8 mouse cellular contexts compared by ENCODE assay signal in the genomic region with DNA sequence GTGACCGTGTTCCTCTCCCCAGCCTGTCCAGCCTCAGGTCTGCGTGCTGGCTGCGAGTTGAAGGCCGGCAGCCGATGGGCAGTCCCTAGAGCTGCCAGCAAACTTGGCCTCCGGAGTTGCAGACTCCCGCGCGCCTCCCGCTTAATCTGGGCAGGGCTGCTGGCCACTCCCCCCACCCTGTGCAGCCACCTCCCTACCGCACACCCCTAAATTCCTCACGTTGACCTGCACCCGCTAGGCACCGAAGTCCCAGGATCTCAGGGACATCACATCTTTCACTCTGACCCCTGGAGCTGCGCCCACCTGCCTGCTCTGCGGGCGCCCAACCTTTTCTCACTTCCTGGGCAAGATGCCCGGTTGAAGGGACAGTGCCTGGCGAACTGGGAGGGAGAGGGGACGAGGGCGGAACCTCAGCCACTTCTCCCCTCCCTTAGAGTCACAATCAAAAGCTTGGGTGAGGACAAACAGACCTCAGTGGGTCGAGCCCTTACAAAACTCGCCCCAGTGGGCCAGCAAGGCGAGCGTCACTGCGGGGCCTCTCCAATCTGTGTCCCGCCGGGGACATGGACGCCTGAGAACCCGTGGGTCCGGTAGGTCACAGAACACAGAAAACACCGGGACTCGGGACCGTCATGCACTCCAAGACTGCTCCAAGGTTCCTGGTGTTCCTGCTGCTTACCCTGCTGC. TPM values are rescaled to one million over a fixed set of nuclear protein-coding genes. Genes with fewer than 3 reads are reported as not detected.
DNase-seq lines count a peak whose midpoint lies in the region; ATAC-seq and TF ChIP-seq lines count a peak whose summit lies in the region.

A gene (minus strand): TSS at position 137 of the 687 bp plus-strand sequence.
A gene (plus strand): TSS at position 209 of the 687 bp plus-strand sequence.

- H3K4me1 ChIP-seq in forebrain, embryonic 11.5 days (replicated peaks; ENCODE audit: control insufficient read depth, insufficient read depth, low read length) = no peaks in the 10 kb centered on the region; the same call in 1 of the 2 replicates
- H3K4me1 ChIP-seq in midbrain, embryonic 11.5 days (ENCODE audit: control insufficient read depth, insufficient read depth, low read length) = peaks cover 6% of the 10 kb centered on the region; the same call in 1 of the 2 replicates

- peak within 1 kb of the TSS; percentile 15 for H3ac ChIP-seq in C2C12 (ENCODE audit: control insufficient read depth, insufficient read length, low read depth)

- H3K27ac ChIP-seq in forebrain, embryonic 11.5 days (ENCODE audit: low read depth, low read length) = no peak within 1 kb of the TSS
- no peak within 1 kb of the TSS for H3K27ac ChIP-seq in midbrain, embryonic 11.5 days (ENCODE audit: low read depth, low read length)

- H3K9ac ChIP-seq in forebrain, embryonic 11.5 days (ENCODE audit: low read length) = peak within 1 kb of the TSS; percentile 48
- peak within 1 kb of the TSS; percentile 27 for H3K9ac ChIP-seq in midbrain, embryonic 11.5 days (ENCODE audit: low read length)

- TF ChIP-seq CTCF in C2C12 (IDR thresholded peaks at IDR 0.05; ENCODE audit: control insufficient read depth, insufficient read depth, insufficient read length) = no peak

- H3K79me3 ChIP-seq in C2C12 (ENCODE audit: low read depth) = no peaks in the 10 kb centered on the region

- H3K27me3 ChIP-seq in C2C12 (ENCODE audit: control insufficient read depth, insufficient read depth, insufficient read length) = no peaks in the 10 kb centered on the region
- H3K27me3 ChIP-seq in forebrain, embryonic 11.5 days (ENCODE audit: control insufficient read depth, insufficient read depth, low read length) = 0 out of 2 replicates have a peak, but pooled peaks cover 2% of the 10 kb centered on the region
- peaks cover 5% of the 10 kb centered on the region for H3K27me3 ChIP-seq in midbrain, embryonic 11.5 days (ENCODE audit: control insufficient read depth, insufficient read depth, low read length)

- no peaks in the 10 kb centered on the region for H3K9me3 ChIP-seq in forebrain, embryonic 11.5 days (ENCODE audit: control insufficient read depth, low read length)
- no peaks in the 10 kb centered on the region for H3K9me3 ChIP-seq in midbrain, embryonic 11.5 days (ENCODE audit: control insufficient read depth, low read length)

- H3K79me2 ChIP-seq in C2C12 (ENCODE audit: control insufficient read depth, insufficient read depth) = no peaks in the 10 kb centered on the region

- peak; percentile 8 to 10 for DNase-seq in adrenal gland, postnatal 4 days (ENCODE audit: low spot score in 2 of 2)
- DNase-seq in forebrain, embryonic 11.5 days (ENCODE audit: low spot score) = peak; percentile 53
- DNase-seq in heart, postnatal 14 days = peak; percentile 69 to 74
- peak; percentile 83 to 92 for DNase-seq in kidney, postnatal 25 days
- peak; percentile 85 for DNase-seq in midbrain, embryonic 11.5 days (ENCODE audit: low spot score, missing footprints)
- peak; percentile 61 for DNase-seq in testis, postnatal 14 days (ENCODE audit: low spot score)
- no peak for DNase-seq in layer of hippocampus, adult 9-10 months (ENCODE audit: low spot score)

- intact Hi-C loops in heart, postnatal 14 days (cut with DNase I) = no loop called here

- whole genome bisulfite sequencing in forebrain, embryonic 11.5 days = 3% methylated on average over 33 of the region's 34 CpGs
- 6% methylated on average over 34 of the region's 34 CpGs for WGBS in midbrain, embryonic 11.5 days

- H3K4me2 ChIP-seq in forebrain, embryonic 11.5 days (ENCODE audit: low read depth, low read length, severe bottlenecking) = peak within 1 kb of the TSS; percentile 63
- peak within 1 kb of the TSS; percentile 57 for H3K4me2 ChIP-seq in midbrain, embryonic 11.5 days

- H3K4me3 ChIP-seq in C2C12 (ENCODE audit: insufficient read depth, poor library complexity, severe bottlenecking) = no peak within 1 kb of the TSS
- peak within 1 kb of the TSS; percentile 29 for H3K4me3 ChIP-seq in forebrain, embryonic 11.5 days (ENCODE audit: low read depth, low read length)
- peak within 1 kb of the TSS; percentile 28 for H3K4me3 ChIP-seq in midbrain, embryonic 11.5 days (ENCODE audit: low read depth, low read length)

- ATAC-seq in forebrain, embryonic 11.5 days (replicated peaks; ENCODE audit: low FRiP score) = 0 out of 2 replicates have a peak, but pooled peaks have one; percentile 53
- peak; percentile 71 for ATAC-seq in midbrain, embryonic 11.5 days (ENCODE audit: low FRiP score)

- no peaks in the 10 kb centered on the region for H3K36me3 ChIP-seq in C2C12 (ENCODE audit: control insufficient read depth, insufficient read depth)
- no peaks in the 10 kb centered on the region for H3K36me3 ChIP-seq in forebrain, embryonic 11.5 days (ENCODE audit: control insufficient read depth, insufficient read depth, low read length)
- H3K36me3 ChIP-seq in midbrain, embryonic 11.5 days (ENCODE audit: control insufficient read depth, insufficient read depth, low read length) = no peaks in the 10 kb centered on the region

TF ChIP-seq in C2C12, 6 proteins besides CTCF, POLR2A, EP300 and RAD21:
- no peak for TF ChIP-seq CEBPB (IDR thresholded peaks at IDR 0.05; ENCODE audit: low read depth)
- TF ChIP-seq MAX (IDR thresholded peaks at IDR 0.05) = no peak
- no peak for TF ChIP-seq MYOG (IDR thresholded peaks at IDR 0.05; ENCODE audit: control insufficient read depth, extremely low read depth, insufficient read length)
- TF ChIP-seq USF1 (IDR thresholded peaks at IDR 0.05; ENCODE audit: low read depth) = no peak
- no peak for TF ChIP-seq MYOD1 (IDR thresholded peaks at IDR 0.05; ENCODE audit: control insufficient read depth, insufficient read length, low read depth)

RNA-seq across cellular contexts. Expression of the first gene that starts in this region (rescaled TPM):
- 0.02 TPM for polyA plus RNA-seq in C2C12 (2012; fragmentation: generic; extraction: Trizol)
- 10 to 100 TPM in 1 of 2 experiments, 1 to 10 TPM in 1; 6.9 to 12.7 TPM for total RNA-seq in adrenal gland, postnatal 4 days (2021)
- 0.12 and 0.21 TPM in 2 replicates for polyA plus RNA-seq in forebrain, embryonic 11.5 days (2014; fragmentation: Nextera tagmentation; extraction: Ambion mirVana)
- 10 to 100 TPM; 13.3 to 15.1 TPM for total RNA-seq in heart, postnatal 14 days (2021)
- polyA plus RNA-seq in midbrain, embryonic 11.5 days (2014; fragmentation: Nextera tagmentation; extraction: Ambion mirVana) = 0.04 and 0.07 TPM in 2 replicates

RNA-seq across cellular contexts. Expression of the second gene that starts in this region (rescaled TPM):
- 0.01 TPM for polyA plus RNA-seq in C2C12 (2012; fragmentation: generic; extraction: Trizol)
- 1 to 10 TPM; 2.0 to 4.4 TPM for total RNA-seq in adrenal gland, postnatal 4 days (2021)
- 0.08 and 0.28 TPM in 2 replicates for polyA plus RNA-seq in forebrain, embryonic 11.5 days (2014; fragmentation: Nextera tagmentation; extraction: Ambion mirVana)
- total RNA-seq in heart, postnatal 14 days (2021) = 1 to 10 TPM; 5.1 to 5.5 TPM
- 0.10 and 0.11 TPM in 2 replicates for polyA plus RNA-seq in midbrain, embryonic 11.5 days (2014; fragmentation: Nextera tagmentation; extraction: Ambion mirVana)

Comparison
In these comparisons a context has a peak if more than half of its experiments do, and no peak if none do; other contexts are left out.
1. Peak in DNase-seq, ATAC-seq, H3K4me3 ChIP-seq, H3K9ac ChIP-seq and H3K4me2 ChIP-seq in forebrain, embryonic 11.5 days; RNA of the genes that start here not detected or under 1 TPM.
2. Peak in DNase-seq, ATAC-seq, H3K4me3 ChIP-seq, H3K9ac ChIP-seq and H3K4me2 ChIP-seq in midbrain, embryonic 11.5 days; RNA of the genes that start here not detected or under 1 TPM.